Comparison of ENCODE assay signal across 8 mouse cellular contexts in the genomic region with DNA sequence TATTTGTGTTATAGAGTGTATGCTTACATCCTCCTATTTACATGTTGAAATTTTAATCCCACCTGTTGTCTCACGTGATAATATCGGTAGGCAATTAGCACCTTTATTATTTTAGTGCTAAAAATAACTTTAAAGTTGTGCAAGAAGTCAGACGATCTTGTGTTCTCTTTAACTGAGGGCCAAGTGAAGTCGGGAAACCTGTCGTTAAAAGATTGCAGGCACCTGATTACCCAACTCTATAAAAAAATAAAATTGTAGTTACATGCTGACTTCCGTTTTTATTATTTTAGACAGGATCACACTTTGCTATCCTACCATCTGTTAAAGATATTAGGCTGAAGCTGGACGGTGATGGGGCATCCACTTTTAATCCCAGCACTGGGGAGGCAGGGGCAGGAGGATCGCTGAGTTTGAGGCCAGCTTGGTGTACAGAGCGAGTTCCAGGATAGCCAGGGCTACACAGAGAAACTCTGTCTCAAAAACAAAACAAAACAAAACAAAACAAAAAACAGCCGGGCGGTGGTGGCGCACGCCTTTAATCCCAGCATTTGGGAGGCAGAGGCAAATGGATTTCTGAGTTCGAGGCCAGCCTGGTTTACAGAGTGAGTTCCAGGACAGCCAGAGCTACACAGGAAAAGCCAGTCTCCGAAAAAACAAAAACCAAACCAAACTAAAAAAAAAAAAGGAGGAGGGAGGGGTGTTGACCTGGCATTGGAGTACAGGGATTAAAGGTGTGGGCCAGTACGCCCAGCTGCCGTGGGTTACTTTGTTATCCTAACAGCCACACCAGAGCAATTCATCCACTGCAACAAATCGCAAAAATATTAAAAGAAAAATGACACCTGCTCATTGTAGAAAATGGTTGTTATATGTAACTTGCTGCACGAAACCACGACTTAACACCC. TPM values are rescaled to one million over a fixed set of nuclear protein-coding genes. Genes with fewer than 3 reads are reported as not detected.
DNase-seq lines count a peak whose midpoint lies in the region; ATAC-seq lines count a peak whose summit lies in the region.

No protein-coding gene starts in this region.

- no peak for ATAC-seq in lung, embryonic 15.5 days (ENCODE audit: borderline replicate concordance, extremely low read depth, low FRiP score, low TSS enrichment)
- no peak for ATAC-seq in embryonic facial prominence, embryonic 13.5 days (ENCODE audit: insufficient number of reproducible peaks, insufficient read depth, low FRiP score, low TSS enrichment, low read depth)
- ATAC-seq in hindbrain, embryonic 13.5 days (ENCODE audit: low FRiP score) = peak; percentile 44
- peak; percentile 49 for ATAC-seq in midbrain, embryonic 16.5 days

- H3K4me2 ChIP-seq in lung, embryonic 15.5 days = peak overlapping the region; percentile 71
- peak overlapping the region; percentile 69 for H3K4me2 ChIP-seq in embryonic facial prominence, embryonic 13.5 days
- peak overlapping the region; percentile 93 for H3K4me2 ChIP-seq in hindbrain, embryonic 13.5 days
- H3K4me2 ChIP-seq in midbrain, embryonic 16.5 days (ENCODE audit: low read length) = peak overlapping the region; percentile 76

- no peak for DNase-seq in lung, postnatal 14 days
- no peak for DNase-seq in right cerebral cortex, adult 2 months (ENCODE audit: low spot score in 2 of 2)
- DNase-seq in right cerebral cortex, adult 18-20 months = no peak
- no peak for DNase-seq in lung, postnatal 36 days

- peak overlapping the region; percentile 37 for H3K9ac ChIP-seq in lung, embryonic 15.5 days
- H3K9ac ChIP-seq in embryonic facial prominence, embryonic 13.5 days = peak overlapping the region; percentile 73
- peak overlapping the region; percentile 80 for H3K9ac ChIP-seq in hindbrain, embryonic 13.5 days
- H3K9ac ChIP-seq in midbrain, embryonic 16.5 days (ENCODE audit: low read depth, low read length) = peak overlapping the region; percentile 82

- H3K4me1 ChIP-seq in lung, embryonic 15.5 days = peaks cover 26% of the 10 kb centered on the region
- H3K4me1 ChIP-seq in embryonic facial prominence, embryonic 13.5 days = peaks cover 23% of the 10 kb centered on the region
- H3K4me1 ChIP-seq in hindbrain, embryonic 13.5 days (replicated peaks) = peaks cover 9% of the 10 kb centered on the region
- H3K4me1 ChIP-seq in midbrain, embryonic 16.5 days (ENCODE audit: control insufficient read depth, insufficient read depth, low read length) = peaks cover 10% of the 10 kb centered on the region

- peak overlapping the region; percentile 95 for H3K4me3 ChIP-seq in lung, embryonic 15.5 days
- peak overlapping the region; percentile 87 for H3K4me3 ChIP-seq in embryonic facial prominence, embryonic 13.5 days
- peak overlapping the region; percentile 71 for H3K4me3 ChIP-seq in hindbrain, embryonic 13.5 days
- peak overlapping the region; percentile 71 for H3K4me3 ChIP-seq in midbrain, embryonic 16.5 days (ENCODE audit: low read depth, low read length)

- 44% methylated on average over 20 of the region's 20 CpGs for WGBS in lung, embryonic 15.5 days
- 51% methylated on average over 20 of the region's 20 CpGs for WGBS in embryonic facial prominence, embryonic 13.5 days
- WGBS in hindbrain, embryonic 13.5 days = 52% methylated on average over 20 of the region's 20 CpGs
- 47% methylated on average over 20 of the region's 20 CpGs for WGBS in midbrain, embryonic 16.5 days

- no peaks in the 10 kb centered on the region for H3K36me3 ChIP-seq in lung, embryonic 15.5 days
- no peaks in the 10 kb centered on the region for H3K36me3 ChIP-seq in embryonic facial prominence, embryonic 13.5 days
- no peaks in the 10 kb centered on the region for H3K36me3 ChIP-seq in hindbrain, embryonic 13.5 days
- H3K36me3 ChIP-seq in midbrain, embryonic 16.5 days (ENCODE audit: control insufficient read depth, insufficient read depth, low read length) = no peaks in the 10 kb centered on the region

- H3K27me3 ChIP-seq in lung, embryonic 15.5 days = no peaks in the 10 kb centered on the region
- no peaks in the 10 kb centered on the region for H3K27me3 ChIP-seq in embryonic facial prominence, embryonic 13.5 days
- H3K27me3 ChIP-seq in hindbrain, embryonic 13.5 days = no peaks in the 10 kb centered on the region
- no peaks in the 10 kb centered on the region for H3K27me3 ChIP-seq in midbrain, embryonic 16.5 days (ENCODE audit: control insufficient read depth, insufficient read depth, low read depth, low read length)

- H3K27ac ChIP-seq in lung, embryonic 15.5 days = peak overlapping the region; percentile 45
- H3K27ac ChIP-seq in embryonic facial prominence, embryonic 13.5 days = peak overlapping the region; percentile 72
- H3K27ac ChIP-seq in hindbrain, embryonic 13.5 days = peak overlapping the region; percentile 66; the same call in 1 of the 2 replicates
- H3K27ac ChIP-seq in midbrain, embryonic 16.5 days (ENCODE audit: low read length) = peak overlapping the region; percentile 73

- no peaks in the 10 kb centered on the region for H3K9me3 ChIP-seq in lung, embryonic 15.5 days
- H3K9me3 ChIP-seq in embryonic facial prominence, embryonic 13.5 days = no peaks in the 10 kb centered on the region
- H3K9me3 ChIP-seq in hindbrain, embryonic 13.5 days = no peaks in the 10 kb centered on the region
- H3K9me3 ChIP-seq in midbrain, embryonic 16.5 days (replicated peaks; ENCODE audit: control insufficient read depth, low read length, poor library complexity, severe bottlenecking) = no peaks in the 10 kb centered on the region

RNA-seq across cellular contexts. Expression of a gene that starts 0.9 kb away (rescaled TPM):
- 341 and 380 TPM in 2 replicates for polyA plus RNA-seq in lung, embryonic 15.5 days (2015; fragmentation: Nextera tagmentation; extraction: Ambion mirVana)
- polyA plus RNA-seq in embryonic facial prominence, embryonic 13.5 days (2015; fragmentation: Nextera tagmentation; extraction: Ambion mirVana) = 328 and 339 TPM in 2 replicates
- 76.0 and 78.7 TPM in 2 replicates for polyA plus RNA-seq in hindbrain, embryonic 13.5 days (2015; fragmentation: Nextera tagmentation; extraction: Ambion mirVana)
- polyA plus RNA-seq in midbrain, embryonic 16.5 days (2015; fragmentation: Nextera tagmentation; extraction: Ambion mirVana) = 26.3 and 35.8 TPM in 2 replicates

RNA-seq across cellular contexts. Expression of a gene that starts 7.3 kb away (rescaled TPM):
- polyA plus RNA-seq in lung, embryonic 15.5 days (2015; fragmentation: Nextera tagmentation; extraction: Ambion mirVana) = 23.9 and 31.1 TPM in 2 replicates
- 36.1 and 38.3 TPM in 2 replicates for polyA plus RNA-seq in embryonic facial prominence, embryonic 13.5 days (2015; fragmentation: Nextera tagmentation; extraction: Ambion mirVana)
- 31.9 and 33.1 TPM in 2 replicates for polyA plus RNA-seq in hindbrain, embryonic 13.5 days (2015; fragmentation: Nextera tagmentation; extraction: Ambion mirVana)
- 29.4 and 33.6 TPM in 2 replicates for polyA plus RNA-seq in midbrain, embryonic 16.5 days (2015; fragmentation: Nextera tagmentation; extraction: Ambion mirVana)

Comparison
In these comparisons a context has a peak if more than half of its experiments do, and no peak if none do; other contexts are left out.
1. ATAC-seq: peak in hindbrain, embryonic 13.5 days (single experiment) and midbrain, embryonic 16.5 days (single experiment); none in lung, embryonic 15.5 days (single experiment) and embryonic facial prominence, embryonic 13.5 days (single experiment).
2. Peak in every context shown above with its lines, with median percentiles within 50 percentile points of each other: H3K27ac ChIP-seq, H3K4me2 ChIP-seq, H3K4me3 ChIP-seq and H3K9ac ChIP-seq.